Mouse (Mus musculus): ENCODE results near the gene Utrn. TPM values are rescaled to one million over a fixed set of nuclear protein-coding genes. Genes with fewer than 3 reads are reported as not detected.
A peak's percentile ranks its signal among the peaks of the same experiment; 100 is the strongest.

The Utrn gene
- total RNA-seq, 1 experiment from 2014 or later: 114 TPM

DNA sequence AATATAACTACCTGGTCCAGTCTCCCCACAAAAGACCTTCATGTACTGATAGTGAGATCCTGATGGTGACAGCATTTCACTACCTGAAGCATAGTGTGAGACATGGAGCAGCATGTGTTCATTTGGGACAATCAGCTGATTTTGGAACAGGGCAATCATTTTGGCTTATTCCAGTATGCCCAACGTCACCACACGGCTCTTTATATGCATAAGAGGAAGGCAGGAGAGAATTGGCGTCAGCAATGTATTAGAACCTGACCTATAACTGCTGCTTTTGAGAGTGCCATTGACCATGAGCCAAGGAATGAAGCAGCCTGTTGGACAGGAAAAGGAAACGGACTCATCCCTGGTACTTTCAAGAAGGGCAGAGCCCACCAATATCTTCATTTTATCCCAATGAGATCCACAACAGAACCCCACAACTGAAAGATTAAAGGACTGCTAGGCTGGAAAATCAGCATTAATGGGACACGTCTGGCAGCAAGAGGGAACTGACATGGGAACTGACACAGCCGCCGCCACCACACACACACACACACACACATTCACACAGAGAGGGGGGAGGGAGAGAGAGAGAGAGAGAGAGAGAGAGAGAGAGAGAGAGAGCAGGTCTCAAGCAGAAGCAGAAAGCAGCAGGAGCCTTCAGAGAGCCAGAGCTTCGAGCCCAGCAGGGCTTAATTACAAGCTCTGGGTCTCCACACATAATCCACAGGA, 73.2 kb downstream of the Utrn start:
- no peak for DNase-seq

DNA sequence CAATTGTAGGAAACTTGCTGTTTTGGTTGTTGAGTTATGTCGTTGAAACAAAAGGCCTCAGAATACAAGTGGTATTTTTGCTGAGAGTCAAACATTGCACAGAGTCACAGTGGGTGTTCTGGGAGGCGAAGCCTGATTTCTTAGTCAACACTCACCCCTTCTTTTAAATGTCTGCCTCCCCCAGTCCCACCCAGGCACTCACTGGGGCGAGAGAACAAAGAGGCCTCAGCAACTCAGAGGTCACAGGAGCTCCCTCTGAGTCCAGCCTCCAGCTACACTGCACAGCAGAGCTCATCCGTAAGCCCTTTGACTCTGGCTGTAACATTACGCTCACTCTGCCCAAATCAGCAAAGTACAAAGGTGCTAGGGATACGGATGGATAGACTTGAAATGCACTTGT, 77.1 kb downstream of the Utrn start:
- no peak for DNase-seq

DNA sequence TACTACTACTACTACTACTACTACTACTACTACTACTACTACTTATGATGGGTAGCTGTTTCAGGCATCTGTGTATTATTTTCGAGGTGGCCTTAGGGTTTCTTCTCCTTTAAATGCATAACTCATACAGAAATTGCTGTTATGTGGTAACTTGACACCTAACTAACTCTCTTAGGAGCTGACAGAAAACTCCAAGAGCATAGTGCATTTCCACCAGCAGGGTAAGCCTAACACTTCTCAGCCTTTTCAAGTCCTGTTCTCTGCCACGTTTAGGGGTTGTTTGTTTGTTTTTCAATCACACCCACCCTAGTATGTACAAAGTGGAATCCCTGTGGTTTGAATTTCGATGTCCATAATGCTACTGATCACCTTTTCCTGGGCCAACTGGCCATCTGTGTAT, 78.3 kb downstream of the Utrn start:
- no peak for DNase-seq

DNA sequence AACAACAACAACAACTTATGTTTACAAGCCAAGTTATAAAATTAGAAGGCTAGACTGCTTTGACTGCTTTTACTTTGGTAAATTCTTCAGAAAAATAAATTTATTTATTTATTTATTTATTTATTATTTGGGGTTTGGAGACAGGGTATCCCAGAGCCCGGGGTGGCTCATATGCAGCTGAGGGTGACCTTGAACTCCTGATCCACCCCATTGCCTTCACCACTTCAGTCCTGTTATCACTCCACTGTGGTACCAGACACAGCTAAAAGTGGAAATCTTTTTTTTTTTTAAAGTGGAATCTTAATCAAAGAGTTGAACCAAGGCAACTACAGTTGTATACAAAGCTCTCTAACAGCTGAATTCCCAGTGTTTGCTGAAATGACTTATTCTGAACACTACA, 80.6 kb downstream of the Utrn start:
- no peak for DNase-seq

DNA sequence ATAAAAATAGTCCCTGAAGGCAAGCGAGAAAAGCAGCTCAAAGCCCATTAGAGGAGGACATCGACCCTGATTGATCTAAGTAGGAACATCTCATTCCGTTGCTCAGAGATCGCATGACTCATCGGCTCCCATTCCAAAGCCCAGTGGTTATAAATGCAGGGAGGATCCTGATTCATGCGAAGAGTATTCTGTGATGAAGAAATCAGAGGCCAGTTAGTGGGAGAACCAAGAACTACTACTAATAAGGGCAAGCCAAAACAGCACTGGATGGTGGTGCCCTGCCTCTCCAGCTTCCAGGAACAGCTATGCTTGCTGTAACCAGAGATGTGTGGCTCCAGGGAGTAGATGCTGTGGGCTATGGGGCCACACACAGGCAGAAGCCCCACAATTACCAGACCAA, 81.2 kb downstream of the Utrn start:
- peak; percentile 46 for DNase-seq

DNA sequence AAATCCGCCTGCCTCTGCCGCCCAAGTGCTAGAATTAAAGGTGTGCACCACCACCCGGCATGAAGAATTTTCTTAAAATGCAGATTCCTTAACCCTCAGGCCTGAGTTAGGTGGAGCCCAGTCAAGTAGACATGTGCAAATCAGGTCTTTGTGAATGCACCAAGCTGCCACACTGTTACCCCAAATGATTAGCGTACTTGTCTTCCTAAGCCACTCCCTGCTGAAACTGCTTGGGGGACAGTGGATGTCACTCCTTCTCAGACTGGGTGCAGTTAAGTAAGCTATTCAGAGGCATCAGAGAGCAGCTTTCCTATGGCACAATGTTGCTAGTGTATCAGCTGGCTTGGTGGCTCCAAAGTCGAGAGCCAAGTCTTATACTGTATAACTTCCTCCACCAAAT, 83.9 kb downstream of the Utrn start:
- DNase-seq: no peak

DNA sequence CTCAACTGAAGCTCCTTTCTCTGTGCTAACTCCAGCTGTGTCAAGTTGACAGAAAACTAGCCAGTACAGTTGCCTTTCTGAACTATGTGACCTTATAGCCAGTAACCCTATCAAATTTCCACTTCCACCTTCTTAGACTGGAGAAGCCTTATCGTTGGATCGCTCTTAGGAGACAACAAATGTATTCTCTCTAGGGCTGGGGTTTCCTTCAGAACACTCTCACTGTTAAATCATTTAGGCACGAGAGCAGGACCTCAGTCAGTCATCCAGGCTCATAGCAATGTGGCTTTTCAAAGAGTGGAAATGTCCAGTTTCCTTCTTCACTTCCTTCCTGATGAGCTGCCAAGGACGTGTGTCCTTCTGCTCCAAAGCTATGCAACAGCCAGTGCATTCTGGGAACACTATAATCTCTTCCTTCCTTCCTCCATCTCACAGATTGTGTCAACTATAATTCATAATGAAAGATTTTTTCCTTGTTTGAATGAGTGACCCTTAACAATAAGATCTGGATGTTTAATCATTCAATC, 87.7 kb downstream of the Utrn start:
- no peak for DNase-seq

DNA sequence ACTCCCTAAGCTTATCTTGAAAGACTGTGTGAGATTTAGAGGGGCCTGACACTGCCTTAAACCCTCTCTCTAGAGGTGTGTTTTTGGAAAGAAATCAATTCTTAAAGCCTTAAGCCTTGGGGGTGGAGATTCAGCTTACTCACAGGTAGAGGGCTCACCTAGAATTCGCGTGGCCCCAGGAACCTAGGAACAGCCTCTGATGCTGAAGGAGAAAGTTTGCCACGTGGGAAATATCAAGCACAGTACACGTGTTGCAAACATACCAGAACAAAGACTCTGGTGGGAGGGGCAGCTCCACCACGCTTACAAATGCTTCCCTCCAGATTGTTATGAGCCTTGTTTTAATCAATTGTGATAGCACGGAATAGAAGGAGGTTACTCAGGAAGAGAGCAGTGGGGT, 96.0 kb downstream of the Utrn start:
- DNase-seq: no peak

DNA sequence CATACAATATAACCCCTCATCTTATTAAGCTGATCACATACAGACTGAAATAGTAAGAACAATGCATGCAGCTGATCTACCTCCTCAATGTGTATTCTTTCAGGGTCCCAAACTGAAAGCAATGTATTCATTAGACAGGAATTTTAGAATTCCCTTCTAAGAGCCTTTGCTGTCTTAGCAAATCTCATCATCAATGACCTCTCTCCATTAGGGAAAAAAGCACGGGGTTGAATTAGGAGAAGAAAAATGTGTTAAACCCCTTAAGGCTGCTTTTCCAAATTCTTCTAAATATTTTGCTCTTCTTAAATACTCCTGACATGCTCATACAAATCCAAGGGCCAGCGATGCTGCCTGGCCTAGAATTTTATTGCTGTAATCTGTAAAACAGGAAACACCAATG, 97.7 kb downstream of the Utrn start:
- no peak for DNase-seq

DNA sequence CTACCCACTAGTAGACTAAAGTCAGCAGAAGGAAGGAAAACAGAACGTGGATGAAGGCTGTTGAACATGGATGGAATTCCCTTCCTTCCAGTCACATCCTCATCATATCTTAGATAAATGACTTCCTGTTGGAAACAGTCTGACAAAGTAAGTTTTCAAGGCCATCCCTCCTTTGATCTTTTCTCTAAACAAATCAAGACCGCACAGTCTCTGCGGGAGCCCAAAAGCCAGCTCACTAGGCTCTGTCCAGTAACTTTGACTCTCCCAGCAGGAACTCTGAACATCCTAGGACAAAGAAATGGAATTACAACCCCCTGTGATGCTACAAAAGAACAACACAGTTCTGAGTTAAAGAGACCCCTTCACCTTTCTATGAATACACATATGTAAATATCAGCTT, 106.5 kb downstream of the Utrn start:
- no peak for DNase-seq

DNA sequence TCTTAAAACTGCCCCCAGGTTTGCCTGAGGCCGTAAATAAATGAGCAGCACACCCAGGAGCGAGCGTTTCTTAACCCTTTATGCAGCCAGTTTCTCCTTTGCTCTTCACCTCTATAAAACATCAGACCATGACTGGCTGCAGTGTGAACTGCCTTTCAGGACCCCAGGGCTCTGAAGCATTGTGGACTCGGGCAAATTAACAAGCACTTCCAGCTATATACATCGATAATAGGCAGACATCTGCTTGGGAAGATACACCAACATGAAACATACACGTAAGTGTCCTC, 110.5 kb downstream of the Utrn start:
- DNase-seq: no peak

DNA sequence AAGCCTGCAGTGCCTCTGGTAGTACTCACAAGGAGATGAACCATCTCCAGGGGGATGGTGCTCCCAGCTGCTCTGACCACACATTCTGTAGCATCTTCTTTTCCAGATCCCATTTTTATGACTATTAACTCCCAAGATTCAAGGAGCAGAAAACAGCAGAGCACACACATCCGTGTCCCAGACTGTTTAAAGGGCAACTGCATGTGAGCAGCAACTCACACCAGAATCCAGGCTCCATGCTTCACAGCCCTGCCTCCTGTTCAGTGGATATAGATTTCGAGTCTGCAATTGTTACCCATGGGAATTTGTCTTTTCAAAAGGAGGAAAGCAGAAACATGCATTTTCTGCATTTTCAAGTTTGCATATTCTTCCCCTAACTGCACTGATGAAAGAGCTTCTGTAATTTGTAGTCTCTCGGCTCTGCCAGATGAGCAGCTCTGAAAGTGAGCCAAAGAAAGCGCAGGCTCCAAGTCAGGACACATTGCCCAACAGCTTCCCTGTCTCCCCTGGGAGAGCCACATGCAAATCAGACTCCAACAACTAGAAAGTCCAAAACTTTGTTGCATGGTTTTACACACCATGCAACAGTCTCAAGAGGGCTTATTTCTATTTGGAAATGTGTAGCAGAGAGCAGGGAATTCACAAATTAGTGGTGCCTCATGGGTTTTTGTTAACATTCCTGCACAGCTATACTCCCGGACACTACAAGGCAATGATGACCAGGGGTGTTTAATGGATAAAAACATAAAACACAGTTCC, 111.0 kb downstream of the Utrn start:
- peak; percentile 62 for DNase-seq

DNA sequence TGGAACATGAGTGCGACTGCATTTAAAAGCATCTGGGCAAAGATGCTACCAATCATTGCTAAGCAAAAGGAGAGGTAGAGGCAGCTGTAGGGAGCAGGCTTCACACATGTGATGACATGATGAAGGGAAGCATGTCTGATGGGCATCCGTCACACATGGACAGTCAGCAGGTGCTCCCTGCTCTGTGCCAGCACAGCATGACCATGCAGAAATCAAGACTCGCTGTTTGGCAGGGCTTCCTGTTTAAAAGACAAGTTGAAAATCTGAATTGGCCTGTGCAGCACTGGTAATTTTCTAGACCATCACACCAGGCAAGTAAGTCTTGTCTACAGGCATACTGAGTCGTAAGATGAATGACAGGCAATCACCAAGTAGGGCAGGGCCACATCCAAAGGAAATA, 112.5 kb downstream of the Utrn start:
- no peak for DNase-seq

DNA sequence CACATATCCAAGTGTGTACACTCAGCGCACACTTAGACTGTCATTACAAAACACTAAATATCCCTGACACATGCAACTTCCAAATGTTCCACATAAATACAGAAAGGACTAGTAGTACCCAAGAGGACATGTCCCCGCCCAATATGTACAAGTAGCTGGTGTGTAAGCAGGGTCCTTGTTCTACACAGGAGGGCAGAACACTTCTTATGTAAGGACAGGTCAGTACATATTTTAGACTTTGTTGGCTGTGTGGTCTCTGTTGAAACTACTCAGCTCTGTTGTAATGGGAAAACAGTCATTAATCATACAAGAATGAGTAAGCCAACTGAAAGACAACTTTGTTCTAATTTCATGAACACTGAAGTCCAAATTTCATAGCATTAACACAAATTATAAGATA, 114.3 kb downstream of the Utrn start:
- DNase-seq: no peak

DNA sequence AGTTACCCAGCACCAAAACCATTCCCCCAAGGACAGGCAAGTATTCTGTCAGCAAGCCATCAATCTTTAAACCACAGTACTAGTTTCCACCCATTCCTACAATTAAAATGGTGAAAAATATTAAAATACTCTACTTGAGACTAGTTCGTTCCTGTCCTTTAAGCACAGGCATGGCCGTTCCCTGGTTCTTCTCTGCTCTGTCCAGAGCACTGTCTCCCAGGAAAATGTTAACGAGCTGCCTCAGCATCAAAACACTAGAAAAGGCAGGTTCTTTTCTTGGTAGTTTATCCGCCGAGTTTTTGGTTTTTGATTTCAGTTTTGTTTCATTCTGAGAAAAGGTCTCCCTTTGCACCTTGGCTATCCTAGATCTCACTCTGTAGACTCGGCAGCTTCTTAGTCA, 115.0 kb downstream of the Utrn start:
- no peak for DNase-seq

DNA sequence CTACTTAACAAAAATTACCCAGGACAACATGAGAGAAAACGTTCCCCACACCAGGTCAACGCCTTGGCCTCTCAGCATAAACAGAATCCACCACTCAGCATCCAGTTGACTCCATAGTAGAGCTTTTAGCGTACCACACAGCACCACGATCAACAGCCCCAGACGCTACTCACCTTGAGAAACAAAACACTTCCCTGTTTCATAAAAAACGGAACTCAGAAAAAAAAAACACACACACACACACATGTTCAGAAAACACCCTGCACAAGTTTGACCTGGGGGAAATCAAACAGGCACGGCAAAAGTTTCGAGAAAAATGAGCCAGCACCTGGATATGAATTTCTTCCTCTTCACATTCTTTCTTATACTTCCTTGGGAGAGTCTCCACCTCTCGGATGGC, 125.4 kb downstream of the Utrn start:
- no peak for DNase-seq

DNA sequence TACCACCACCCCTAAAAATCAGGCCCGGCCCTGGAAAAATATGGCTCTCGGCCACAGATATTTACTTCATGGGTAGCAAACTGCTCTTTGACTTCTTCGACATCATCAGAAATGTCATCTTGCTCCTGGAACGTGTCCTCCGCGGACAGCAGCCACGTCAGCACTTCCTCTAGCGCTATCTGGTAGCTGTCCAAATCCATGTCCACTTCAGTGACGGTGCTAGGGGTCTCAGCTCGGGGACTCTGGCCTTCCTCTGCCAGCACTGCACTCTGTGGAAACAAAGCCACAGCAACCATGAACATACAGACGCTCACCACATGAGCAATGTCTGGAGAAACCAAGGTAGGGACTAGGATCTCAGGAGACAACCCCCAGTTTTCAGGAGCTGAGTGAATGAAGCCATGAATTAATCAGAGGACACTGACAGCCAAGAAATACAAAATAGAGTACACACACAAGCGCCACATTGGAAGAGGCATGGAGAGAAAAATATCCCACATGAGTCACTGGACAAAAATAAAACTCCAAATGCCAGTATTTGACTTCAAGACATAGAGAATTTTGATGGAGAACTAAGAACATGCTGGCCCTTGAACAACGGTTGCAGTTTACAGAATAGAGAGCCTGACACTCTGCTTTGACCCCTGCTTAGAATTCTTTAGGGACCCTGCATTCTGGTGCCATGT, 129.7 kb downstream of the Utrn start:
- no peak for DNase-seq

DNA sequence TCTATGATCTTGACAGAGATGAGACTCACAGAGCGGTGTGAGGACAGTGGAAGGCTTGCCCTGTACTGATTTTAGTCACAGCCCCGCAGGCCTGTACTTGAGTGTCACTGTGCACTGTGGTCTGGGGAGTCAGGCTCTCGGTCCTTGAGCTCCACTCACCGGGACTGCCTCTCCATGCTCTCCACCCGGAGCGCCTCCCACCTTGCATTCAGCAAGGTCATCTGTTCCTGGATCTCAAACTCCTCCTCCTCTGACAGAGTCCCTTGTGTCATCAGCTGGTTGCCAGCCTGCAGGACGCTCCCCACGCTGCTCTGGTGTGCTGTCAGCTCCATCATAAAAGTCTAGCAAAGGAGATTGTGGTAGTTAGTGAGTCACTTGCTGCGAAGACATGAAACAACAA, 131.2 kb downstream of the Utrn start:
- DNase-seq: peak; percentile 59

DNA sequence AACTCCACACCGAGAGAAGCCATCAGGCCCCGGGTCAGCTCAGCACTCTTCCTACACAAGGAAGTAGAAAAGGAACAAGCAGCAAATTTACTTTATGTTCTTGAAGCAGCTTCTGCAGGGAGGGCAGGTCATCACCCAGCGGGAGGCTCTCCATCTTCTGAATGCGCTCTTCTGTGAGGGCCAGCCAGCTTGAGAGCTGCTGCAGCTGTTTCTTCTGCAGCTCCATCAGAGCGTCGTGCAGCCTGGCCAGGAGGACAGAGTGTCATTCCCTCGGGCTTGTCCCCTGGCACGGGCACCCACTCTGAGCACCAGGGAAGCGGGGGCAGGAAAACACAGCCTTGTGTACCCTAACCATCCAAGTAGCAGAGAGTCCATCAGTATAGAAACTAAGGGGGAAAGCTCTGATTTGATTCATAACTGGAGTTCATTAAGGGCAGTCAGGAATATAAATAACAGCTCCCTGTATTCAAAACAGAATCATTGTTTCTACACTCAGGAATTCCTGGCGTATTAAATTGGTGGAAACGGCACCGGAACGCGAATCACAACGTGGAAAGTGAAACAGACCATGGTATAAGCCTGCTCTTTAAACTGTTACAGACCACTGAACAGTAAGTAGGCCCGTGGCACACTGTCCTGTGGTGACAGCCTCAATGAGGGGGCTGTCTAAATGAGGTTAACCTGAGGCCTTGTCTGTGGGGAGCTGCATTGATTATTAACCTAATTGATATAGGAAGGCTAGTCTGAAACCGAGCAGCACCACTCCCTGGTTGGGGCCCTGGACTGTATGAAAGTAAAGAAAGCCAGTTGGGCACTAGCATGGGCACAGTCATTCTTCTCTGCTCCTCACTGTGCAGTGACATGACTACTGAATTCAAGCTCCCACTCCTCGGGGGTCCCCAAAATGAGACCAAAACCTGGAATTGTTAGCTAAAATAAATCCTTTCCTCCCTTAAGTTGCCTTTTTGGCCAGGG, 132.0 kb downstream of the Utrn start:
- no peak for DNase-seq

DNA sequence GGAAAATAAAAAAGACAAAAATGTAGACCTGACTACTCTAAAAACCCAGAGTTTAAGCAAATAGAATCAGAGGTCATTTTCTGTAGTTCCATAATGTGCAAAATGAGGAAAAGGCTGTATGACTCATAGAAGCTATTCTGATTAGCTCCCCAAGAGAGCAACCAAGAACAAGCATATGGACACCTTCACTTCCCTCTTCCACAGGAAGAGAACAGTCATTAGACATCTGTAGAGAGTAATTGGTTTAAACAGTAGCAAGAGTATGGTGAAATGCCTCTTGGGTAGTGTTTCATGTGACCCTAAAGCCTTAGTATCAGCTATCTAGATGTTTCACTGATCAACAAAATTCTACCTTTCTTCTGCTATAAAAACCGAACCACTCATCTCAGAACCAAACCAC, 133.5 kb downstream of the Utrn start:
- no peak for DNase-seq

DNA sequence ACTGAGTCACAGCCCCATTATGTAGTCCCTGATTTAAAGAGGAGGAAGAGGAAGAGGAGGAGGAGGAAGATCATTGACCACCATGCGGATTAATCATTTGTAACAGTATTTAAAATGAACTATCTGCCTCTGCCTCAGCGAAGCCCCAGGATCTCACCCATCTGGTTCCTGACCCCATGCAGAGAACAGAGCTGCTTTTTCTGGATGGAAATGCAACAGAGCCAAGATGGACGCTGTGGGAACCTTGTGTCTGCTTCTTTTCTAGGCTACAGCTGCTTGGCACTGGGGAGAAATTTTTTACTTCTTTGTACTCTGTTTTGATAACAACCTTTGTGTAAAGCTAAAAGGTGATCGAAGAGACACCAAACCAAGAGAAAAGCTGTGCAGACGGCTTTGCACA, 137.7 kb downstream of the Utrn start:
- DNase-seq: no peak

DNA sequence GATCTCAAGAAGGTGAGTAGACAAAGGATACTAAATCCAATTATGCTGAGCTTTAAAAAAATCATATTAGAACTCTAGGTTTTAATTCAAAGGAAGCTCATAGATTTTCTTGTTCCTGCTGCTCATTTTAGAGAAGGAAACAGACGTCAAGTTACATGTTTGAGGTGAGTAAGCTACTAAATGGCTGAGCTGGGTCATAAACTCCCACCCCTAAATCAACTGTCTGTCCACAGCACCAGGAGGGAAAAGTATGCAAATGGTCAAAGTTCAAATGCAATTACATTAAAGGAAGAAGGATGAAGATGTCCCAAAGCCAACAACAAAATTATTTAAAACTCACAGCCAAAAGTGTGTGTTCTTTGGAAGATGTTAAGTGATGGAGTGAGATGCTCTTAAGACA, 139.5 kb downstream of the Utrn start:
- DNase-seq: no peak

Data from adrenal gland, postnatal 25 days (tissue).